Mouse (Mus musculus): ENCODE results near the gene Tbx4.

Gene Tbx4

DNA sequence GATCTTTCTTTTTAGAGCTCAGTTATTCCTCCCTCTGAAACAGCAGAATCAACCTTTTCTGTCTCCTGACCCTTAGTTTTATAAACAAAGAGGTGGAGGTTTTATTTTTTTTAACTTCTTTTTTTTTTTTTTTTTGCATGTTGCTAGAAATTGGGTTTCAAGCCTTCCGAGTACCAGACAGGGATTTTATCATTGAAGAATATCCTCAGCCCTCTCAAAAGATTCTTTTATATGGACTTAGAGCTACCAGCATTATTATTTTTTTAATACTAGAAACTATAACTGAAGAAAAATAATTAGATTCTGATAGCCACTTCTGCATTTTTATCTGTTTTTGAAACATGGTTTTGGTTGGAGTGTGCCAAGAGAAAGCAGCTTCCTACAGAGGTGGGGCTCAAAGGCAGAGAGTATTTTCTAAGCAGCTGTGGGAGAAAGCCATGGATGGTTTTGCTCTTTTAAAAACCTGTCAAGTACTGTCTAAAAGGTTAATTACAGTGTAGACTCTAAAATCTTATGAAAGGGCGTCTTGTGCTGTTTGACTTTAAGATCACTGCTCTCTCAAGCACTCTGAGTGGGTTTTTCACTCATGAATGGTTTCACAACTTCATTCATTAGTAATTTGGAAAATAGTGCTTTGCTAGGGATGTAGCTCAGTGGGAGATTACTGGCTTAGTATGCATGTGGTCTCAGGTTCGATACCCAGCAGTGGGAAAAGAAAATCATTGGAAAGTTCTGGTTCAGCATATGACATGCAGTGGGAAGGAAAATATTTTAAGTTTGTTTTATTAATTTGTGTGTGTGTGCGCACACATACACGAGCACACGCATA lies 70.9 kb downstream of the Tbx4 start:
- H3K27me3 ChIP-seq (ENCODE audit: control insufficient read depth, insufficient read depth, low read length, poor library complexity, severe bottlenecking) = no peaks in the 10 kb centered on the region; the same call in 1 of the 2 replicates
- no peak for DNase-seq (ENCODE audit: low read depth, low spot score)
- no peaks in the 10 kb centered on the region for H3K36me3 ChIP-seq (ENCODE audit: control insufficient read depth, insufficient read depth, low read length, poor library complexity, severe bottlenecking)

DNA sequence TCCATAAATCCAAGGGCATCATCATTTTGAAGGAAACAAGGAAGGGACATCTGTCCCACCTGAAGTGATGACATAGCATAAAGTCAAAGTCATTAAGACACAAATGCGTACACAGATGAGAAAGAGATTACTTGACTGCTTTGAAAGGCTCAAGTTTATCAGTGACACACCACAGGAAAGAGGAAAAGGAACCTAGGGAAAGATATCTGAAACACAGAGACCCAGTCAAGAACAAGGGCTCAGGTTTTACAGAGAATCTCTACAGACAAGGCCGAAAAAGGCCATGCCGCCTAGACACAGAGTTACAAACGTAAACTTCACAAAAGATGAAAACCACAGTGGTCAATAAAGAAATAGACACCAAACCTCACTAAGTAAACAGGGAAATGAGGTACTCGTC lies 73.6 kb downstream of the Tbx4 start:
- no peak for DNase-seq (ENCODE audit: low read depth, low spot score)
- Histone ChIP-seq H3K36me3 (ENCODE audit: control insufficient read depth, insufficient read depth, low read length, poor library complexity, severe bottlenecking) (no peaks in the 10 kb centered on the region), H3K27me3 (ENCODE audit: control insufficient read depth, insufficient read depth, low read length, poor library complexity, severe bottlenecking) (no peaks in the 10 kb centered on the region; the same call in none of the 2 replicates)

DNA sequence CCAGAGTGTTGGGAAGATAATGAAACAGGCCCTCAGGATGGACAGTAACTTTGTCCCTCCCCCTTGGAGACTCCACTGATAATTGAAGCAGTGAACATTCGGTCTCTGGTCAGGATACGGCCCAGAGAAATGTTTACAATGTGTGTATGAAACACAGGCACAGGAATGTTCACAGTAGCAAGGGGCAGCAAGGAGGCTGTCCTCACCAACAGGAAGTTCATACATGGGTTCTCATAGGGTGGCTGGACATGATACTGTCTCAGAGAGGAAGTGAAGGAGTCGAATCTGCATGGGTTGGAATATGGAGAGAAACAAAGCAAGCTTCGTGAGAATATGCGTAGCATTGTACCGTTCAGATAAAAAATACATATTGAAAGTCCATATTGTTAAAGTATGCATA lies 74.1 kb downstream of the Tbx4 start:
- no peak for DNase-seq (ENCODE audit: low read depth, low spot score)
- H3K36me3 ChIP-seq (ENCODE audit: control insufficient read depth, insufficient read depth, low read length, poor library complexity, severe bottlenecking) = no peaks in the 10 kb centered on the region
- no peaks in the 10 kb centered on the region; the same call in none of the 2 replicates for H3K27me3 ChIP-seq (ENCODE audit: control insufficient read depth, insufficient read depth, low read length, poor library complexity, severe bottlenecking)

DNA sequence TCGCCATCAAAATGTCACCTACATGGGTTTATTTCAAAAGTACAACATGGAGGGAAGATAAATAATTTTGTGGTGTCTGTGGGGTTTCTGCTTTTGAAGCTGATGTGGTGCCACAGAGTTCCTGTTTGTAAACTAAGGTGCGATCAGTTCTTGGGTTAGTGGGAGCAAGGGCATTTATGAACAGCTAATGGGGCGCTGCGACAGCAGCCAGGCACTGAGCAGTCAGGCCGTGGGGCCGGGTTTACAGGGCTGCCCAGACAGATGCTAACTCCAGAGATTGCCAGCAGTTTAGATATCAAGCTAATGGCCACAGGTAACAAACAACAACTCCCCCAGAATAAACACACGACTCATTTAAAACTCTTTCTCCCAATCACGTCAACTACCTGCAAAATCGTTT lies 75.3 kb downstream of the Tbx4 start:
- H3K36me3 ChIP-seq (ENCODE audit: control insufficient read depth, insufficient read depth, low read length, poor library complexity, severe bottlenecking) = no peaks in the 10 kb centered on the region
- H3K27me3 ChIP-seq (ENCODE audit: control insufficient read depth, insufficient read depth, low read length, poor library complexity, severe bottlenecking) = no peaks in the 10 kb centered on the region; the same call in none of the 2 replicates
- no peak for DNase-seq (ENCODE audit: low read depth, low spot score)

Measured in splenic B cell, adult 2 months (primary cell).